Mouse (Mus musculus) liver, adult 2 months (tissue): ENCODE results near the gene Olfr452. TPM values are rescaled to one million over a fixed set of nuclear protein-coding genes. Genes with fewer than 3 reads are reported as not detected.

Experiments used
- DNase-seq: peaks from one replicate; pipeline ENCODE4 v3.0.0-alpha.2; 2011; ENCODE audit warnings: low read depth, low spot score; ENCODE audit errors: extremely low read depth
- H3K27ac ChIP-seq: fragments of 200-500 bp; replicated peaks from 2 replicates; pipeline ENCODE4 v1.5.1; 2012; ENCODE audit warnings: low read depth, mild to moderate bottlenecking, control low read depth, inconsistent platforms, low read length; ENCODE audit not compliant: insufficient read depth
- H3K27me3 ChIP-seq: fragments of 200-500 bp; 2 replicates; pipeline ENCODE4 v1.6.1; 2012; ENCODE audit warnings: mild to moderate bottlenecking, moderate library complexity, low read length, inconsistent platforms; ENCODE audit not compliant: control insufficient read depth, insufficient read depth
- H3K36me3 ChIP-seq: fragments of 200-500 bp; 2 replicates; pipeline ENCODE4 v1.6.1; 2012; ENCODE audit warnings: low read length, inconsistent platforms; ENCODE audit not compliant: control insufficient read depth, insufficient read depth
- H3K4me1 ChIP-seq: fragments of 200-500 bp; 2 replicates; pipeline ENCODE4 v1.6.1; 2011; ENCODE audit warnings: low read length; ENCODE audit not compliant: control insufficient read depth, insufficient read depth
- H3K4me3 ChIP-seq: fragments of 200-500 bp; 2 replicates; pipeline ENCODE4 v1.5.1; 2011; ENCODE audit warnings: low read depth, mild to moderate bottlenecking, control low read depth, low read length, moderate library complexity; ENCODE audit not compliant: insufficient read depth
- H3K79me2 ChIP-seq: fragments of 200-500 bp; 2 replicates; pipeline ENCODE4 v1.6.1; 2012; ENCODE audit warnings: inconsistent platforms, mild to moderate bottlenecking, low read length, moderate library complexity; ENCODE audit not compliant: control insufficient read depth, insufficient read depth
- H3K9ac ChIP-seq: fragments of 200-500 bp; 2 replicates; pipeline ENCODE4 v1.6.1; 2012; ENCODE audit warnings: low read depth, mild to moderate bottlenecking, control low read depth, inconsistent platforms, low read length
- CTCF ChIP-seq: fragments of 200-500 bp; IDR thresholded peaks from 2 replicates; pipeline ENCODE4 v1.5.1; 2011; ENCODE audit warnings: low read depth, low read length, control low read depth
- POLR2A ChIP-seq: fragments of 200-500 bp; IDR thresholded peaks from 2 replicates; pipeline ENCODE4 v1.6.1; 2011; ENCODE audit warnings: low read length, control low read depth; ENCODE audit not compliant: insufficient read depth; ENCODE audit errors: extremely low read depth
- WGBS: fragments of 180-500 bp; shearing (Covaris S2); methylation state at CpG from one replicate; pipeline ENCODE4 v1.1.7; 2018; 5-methylcytosine and 5-hydroxymethylcytosine counted together
- polyA plus RNA-seq: library from polyadenylated mRNA; depleted of rRNA; stranded (reverse); fragments of >200 nt; gene quantifications from 2 replicates; pipeline ENCODE4 v1.2.3, GENCODE M21; 2012; rRNA removed
- total RNA-seq: library from RNA; depleted of rRNA; stranded (reverse); fragments of >200 nt; gene quantifications from 2 replicates; pipeline ENCODE4 v1.2.3, GENCODE M21; 2014; rRNA removed

The Olfr452 gene
- total and polyA plus RNA-seq, 2 experiments: not detected

DNA sequence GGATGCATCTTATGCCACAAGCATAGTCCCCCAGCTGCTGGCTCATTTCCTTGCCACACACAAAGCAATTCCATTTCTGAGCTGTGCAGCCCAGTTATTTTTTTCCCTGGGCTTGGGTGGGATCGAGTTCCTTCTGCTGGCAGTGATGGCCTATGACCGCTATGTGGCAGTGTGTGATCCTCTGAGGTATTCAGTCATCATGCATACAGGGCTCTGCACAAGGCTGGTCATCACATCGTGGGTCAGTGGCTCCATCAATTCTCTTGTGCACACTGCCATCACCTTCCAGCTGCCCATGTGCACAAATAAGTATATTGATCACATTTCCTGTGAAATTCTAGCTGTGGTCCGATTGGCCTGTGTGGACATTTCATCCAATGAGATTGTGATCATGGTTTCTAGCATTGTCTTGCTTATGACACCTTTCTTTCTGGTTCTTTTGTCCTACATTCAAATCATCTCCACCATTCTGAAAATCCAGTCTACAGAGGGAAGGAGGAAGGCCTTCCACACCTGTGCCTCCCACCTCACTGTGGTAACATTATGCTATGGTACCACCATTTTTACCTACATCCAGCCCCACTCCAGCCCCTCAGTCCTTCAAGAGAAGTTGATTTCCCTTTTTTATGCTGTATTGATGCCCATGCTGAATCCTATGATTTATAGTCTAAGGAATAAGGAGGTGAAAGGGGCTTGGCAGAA is 5.5 kb downstream of the Olfr452 start:
- WGBS: 34% methylated on average over 4 of the region's 4 CpGs
- H3K79me2 ChIP-seq: no peaks in the 10 kb centered on the region
- H3K4me3 ChIP-seq: no peak overlapping the region
- H3K4me1 ChIP-seq: no peaks in the 10 kb centered on the region
- no peaks in the 10 kb centered on the region for H3K36me3 ChIP-seq
- H3K9ac ChIP-seq: no peak overlapping the region
- TF ChIP-seq CTCF (no peak), POLR2A (no peak)
- no peak overlapping the region for H3K27ac ChIP-seq
- H3K27me3 ChIP-seq: no peaks in the 10 kb centered on the region
- DNase-seq: no peak

- Histone ChIP-seq H3K4me3 (no peak overlapping the region), H3K9ac (no peak overlapping the region), H3K27me3 (no peaks in the 10 kb centered on the region), H3K4me1 (no peaks in the 10 kb centered on the region), H3K79me2 (no peaks in the 10 kb centered on the region), H3K27ac (no peak overlapping the region), H3K36me3 (no peaks in the 10 kb centered on the region)
- TF ChIP-seq POLR2A (no peak), CTCF (no peak)
- no peak for DNase-seq
- 77% methylated on average over 9 of the region's 9 CpGs for WGBS
Observed at GRCm38 (mm10) chr6:42790949-42791556, 6.2 kb downstream of the Olfr452 start.

DNA sequence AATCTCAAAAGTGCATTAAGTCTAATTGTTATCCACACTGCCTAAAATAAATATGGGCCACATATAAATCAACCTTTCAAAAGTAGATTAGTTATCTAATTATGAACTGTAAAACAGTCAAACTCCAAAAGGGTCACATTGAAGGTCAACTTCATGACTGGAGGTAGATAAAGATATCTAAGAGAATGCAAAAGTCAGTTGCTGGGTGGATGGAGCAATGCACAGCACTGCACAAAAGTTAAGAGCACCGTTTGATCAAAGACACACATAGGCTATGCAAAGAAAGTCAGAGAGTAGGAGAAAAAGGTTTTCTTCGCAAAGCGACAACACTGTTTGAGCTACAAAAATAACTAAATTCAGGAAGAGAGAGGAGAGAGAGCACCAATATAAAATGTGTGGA is 10.1 kb downstream of the Olfr452 start:
- no peaks in the 10 kb centered on the region for H3K79me2 ChIP-seq
- H3K4me1 ChIP-seq: no peaks in the 10 kb centered on the region
- no peak for DNase-seq
- no peak overlapping the region for H3K27ac ChIP-seq
- no peaks in the 10 kb centered on the region for H3K36me3 ChIP-seq
- H3K9ac ChIP-seq: no peak overlapping the region
- no peak overlapping the region for H3K4me3 ChIP-seq
- H3K27me3 ChIP-seq: no peaks in the 10 kb centered on the region
- TF ChIP-seq CTCF (no peak), POLR2A (no peak)
- WGBS: 88% methylated on average over 3 of the region's 3 CpGs

DNA sequence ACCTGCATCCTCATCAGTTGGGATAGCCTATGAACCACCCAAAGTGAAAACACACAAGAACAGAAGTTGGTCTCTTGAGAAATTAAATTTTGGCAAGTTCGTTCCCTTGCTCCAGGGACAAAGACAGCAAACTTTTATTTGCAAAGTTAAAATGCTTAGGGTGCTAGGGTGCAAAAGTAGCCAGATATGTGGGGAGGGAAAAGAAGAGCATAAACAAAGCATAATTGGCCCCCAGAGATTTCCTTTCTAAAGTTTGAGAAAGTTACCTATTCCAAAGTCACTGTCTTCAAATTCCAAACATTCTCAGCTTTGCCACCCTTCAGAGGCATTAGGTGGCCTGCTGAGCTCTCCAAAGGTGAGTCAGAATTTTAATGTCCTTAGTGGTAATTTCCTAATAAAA is 26.7 kb downstream of the Olfr452 start, which contains the start of gene Olfr450:
Gene Olfr450 (plus strand): TSS at position 301 of the 400 bp plus-strand sequence.
- no peak for TF ChIP-seq CTCF
- Histone ChIP-seq H3K27me3 (no peaks in the 10 kb centered on the region), H3K36me3 (no peaks in the 10 kb centered on the region), H3K27ac (no peak within 1 kb of the TSS), H3K9ac (no peak within 1 kb of the TSS), H3K4me3 (no peak within 1 kb of the TSS), H3K4me1 (no peaks in the 10 kb centered on the region), H3K79me2 (no peaks in the 10 kb centered on the region)
- WGBS: 64% methylated on average over 1 of the region's 1 CpGs
- DNase-seq: no peak

DNA sequence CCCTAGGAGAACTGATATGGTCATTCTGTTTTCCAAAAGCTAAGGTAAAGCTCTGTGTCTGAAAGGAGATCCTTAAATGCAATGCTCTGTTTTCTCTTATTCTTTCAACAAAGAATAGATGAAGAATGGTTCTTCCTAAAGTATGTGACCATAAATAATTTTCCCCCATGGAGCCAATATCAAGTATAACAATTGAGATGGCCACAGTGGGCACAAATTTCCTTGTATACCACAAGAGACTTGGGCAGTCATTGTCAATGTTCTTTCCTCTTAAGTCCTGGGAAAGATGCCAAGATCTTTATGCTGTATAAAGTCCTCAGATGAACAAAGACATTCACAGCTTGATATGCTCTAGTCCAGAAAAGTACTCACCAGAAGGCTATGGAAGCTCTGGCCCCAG is 49.2 kb downstream of the Olfr452 start, which contains the start of gene Olfr449:
Gene Olfr449 (plus strand): TSS at position 301 of the 400 bp plus-strand sequence.
- Histone ChIP-seq H3K36me3 (no peaks in the 10 kb centered on the region), H3K9ac (no peak within 1 kb of the TSS), H3K79me2 (no peaks in the 10 kb centered on the region), H3K4me1 (no peaks in the 10 kb centered on the region), H3K27me3 (no peaks in the 10 kb centered on the region), H3K27ac (no peak within 1 kb of the TSS), H3K4me3 (no peak within 1 kb of the TSS)
- DNase-seq: no peak
- TF ChIP-seq POLR2A (no peak), CTCF (no peak)

Other genes starting within 250 kb of the Olfr452 start
- gene Olfr455, start 237.5 kb upstream of the Olfr452 start, total RNA-seq: not detected in 2 replicates
- not detected in 2 replicates for gene Olfr455, start 237.5 kb upstream of the Olfr452 start, polyA plus RNA-seq
- not detected in 2 replicates for gene Tcaf3, start 187.4 kb upstream of the Olfr452 start, total RNA-seq
- not detected in 2 replicates for gene Tcaf3, start 187.4 kb upstream of the Olfr452 start, polyA plus RNA-seq
- 0.65 and 0.67 TPM in 2 replicates for gene Tcaf2, start 139.8 kb upstream of the Olfr452 start, total RNA-seq
- gene Tcaf2, start 139.8 kb upstream of the Olfr452 start, polyA plus RNA-seq: 0.10 and 0.18 TPM in 2 replicates
- 2.5 and 3.2 TPM in 2 replicates for gene Tcaf1, start 75.0 kb upstream of the Olfr452 start, total RNA-seq
- 1.2 and 1.6 TPM in 2 replicates for gene Tcaf1, start 75.0 kb upstream of the Olfr452 start, polyA plus RNA-seq
- gene Olfr453, start 45.7 kb upstream of the Olfr452 start, total RNA-seq: not detected in 2 replicates
- not detected in 2 replicates for gene Olfr453, start 45.7 kb upstream of the Olfr452 start, polyA plus RNA-seq
- not detected in 2 replicates for gene Olfr38, start 28.7 kb upstream of the Olfr452 start, total RNA-seq
- gene Olfr38, start 28.7 kb upstream of the Olfr452 start, polyA plus RNA-seq: not detected in 2 replicates
- not detected in 2 replicates for gene Olfr450, start 26.8 kb downstream of the Olfr452 start, total RNA-seq
- not detected in 2 replicates for gene Olfr450, start 26.8 kb downstream of the Olfr452 start, polyA plus RNA-seq
- gene Olfr449, start 49.3 kb downstream of the Olfr452 start, total RNA-seq: not detected in 2 replicates
- gene Olfr449, start 49.3 kb downstream of the Olfr452 start, polyA plus RNA-seq: not detected in 2 replicates
- gene Olfr448, start 105.3 kb downstream of the Olfr452 start, total RNA-seq: not detected in 2 replicates
- not detected in 2 replicates for gene Olfr448, start 105.3 kb downstream of the Olfr452 start, polyA plus RNA-seq
- not detected in 2 replicates for gene Olfr447, start 123.8 kb downstream of the Olfr452 start, total RNA-seq
- not detected in 2 replicates for gene Olfr447, start 123.8 kb downstream of the Olfr452 start, polyA plus RNA-seq
- gene Olfr446, start 136.3 kb downstream of the Olfr452 start, total RNA-seq: not detected in 2 replicates
- gene Olfr446, start 136.3 kb downstream of the Olfr452 start, polyA plus RNA-seq: not detected in 2 replicates
- not detected in 2 replicates for gene Olfr444, start 164.0 kb downstream of the Olfr452 start, total RNA-seq
- not detected in 2 replicates for gene Olfr444, start 164.0 kb downstream of the Olfr452 start, polyA plus RNA-seq